Mouse (Mus musculus) ES-E14 (cell line): ENCODE data around the gene B3galt1. TPM values are rescaled to one million over a fixed set of nuclear protein-coding genes. Genes with fewer than 3 reads are reported as not detected.

ENCODE experiments used
- DNase-seq: peaks from one replicate; pipeline ENCODE4 v3.0.0-alpha.2; 2013; ENCODE audit warnings: low read depth, low spot score
- H3K27ac ChIP-seq: 2 replicates; pipeline ENCODE4 v1.5.1; 2012; ENCODE audit warnings: low read depth, mild to moderate bottlenecking, low read length, moderate library complexity, mixed read lengths; ENCODE audit not compliant: poor library complexity, insufficient read depth, severe bottlenecking
- H3K36me3 ChIP-seq: 2 replicates; pipeline ENCODE4 v1.6.1; 2012; ENCODE audit warnings: mild to moderate bottlenecking, low read length, moderate library complexity, mixed read lengths; ENCODE audit not compliant: control insufficient read depth, poor library complexity, insufficient read depth, severe bottlenecking
- H3K4me1 ChIP-seq, 2 experiments: fragments of 150-350 bp in 1 of 2; sonication (generic) in 1 of 2; 2 replicates each; pipeline ENCODE4 v1.6.1; 2012; ENCODE audit warnings: low read length in 2 of 2, mild to moderate bottlenecking in 1 of 2, mixed read lengths in 1 of 2; ENCODE audit not compliant: control insufficient read depth in 2 of 2, insufficient read depth in 2 of 2, poor library complexity in 1 of 2
- H3K4me3 ChIP-seq, 2 experiments: fragments of 150-350 bp in 1 of 2; sonication (generic) in 1 of 2; 2 replicates each; pipeline ENCODE4 v1.5.1; 2012; ENCODE audit warnings: low read length in 2 of 2, low read depth in 1 of 2, mild to moderate bottlenecking in 1 of 2, mixed read lengths in 1 of 2; ENCODE audit not compliant: insufficient read depth in 1 of 2, poor library complexity in 1 of 2, severe bottlenecking in 1 of 2
- H3K9ac ChIP-seq: 2 replicates; pipeline ENCODE4 v1.6.1; 2012; ENCODE audit warnings: low read depth, mild to moderate bottlenecking, low read length, mixed read lengths; ENCODE audit not compliant: poor library complexity, insufficient read depth, severe bottlenecking
- H3K9me3 ChIP-seq: fragments of 150-350 bp; sonication (generic); 2 replicates; pipeline ENCODE4 v1.6.1; 2012; ENCODE audit warnings: low read depth, mild to moderate bottlenecking, low read length; ENCODE audit not compliant: control insufficient read depth, insufficient read depth
- CHD2 ChIP-seq: IDR thresholded peaks from 2 replicates; pipeline ENCODE4 v1.6.1; 2014; ENCODE audit warnings: mild to moderate bottlenecking, low read depth, low read length, inconsistent platforms
- HCFC1 ChIP-seq: IDR thresholded peaks from 2 replicates; pipeline ENCODE4 v1.6.1; 2012; ENCODE audit warnings: low read length, inconsistent platforms, borderline replicate concordance; ENCODE audit not compliant: insufficient read depth
- MAFK ChIP-seq: IDR thresholded peaks from 2 replicates; pipeline ENCODE4 v1.6.1; 2014; ENCODE audit warnings: mild to moderate bottlenecking, low read depth, low read length, inconsistent platforms; ENCODE audit not compliant: insufficient read depth
- ZC3H11A ChIP-seq: IDR thresholded peaks from 2 replicates; pipeline ENCODE4 v1.6.1; 2012; ENCODE audit warnings: low read depth, mild to moderate bottlenecking, inconsistent platforms, low read length, borderline replicate concordance
- ZNF384 ChIP-seq: IDR thresholded peaks from 2 replicates; pipeline ENCODE4 v1.6.1; 2012; ENCODE audit warnings: low read depth, low read length, inconsistent platforms
- in situ Hi-C, 2 experiments: fragments of 600-800 bp; cut with MboI; formaldehyde crosslinking; loops; one replicate each; pipeline ENCODE4 v1.15.1; 2025; ENCODE audit warnings: low sequenced_read_pairs in 2 of 2, inconsistent platforms in 1 of 2; ENCODE audit not compliant: unreplicated experiment in 2 of 2
- total RNA-seq: library from RNA; depleted of rRNA; stranded (reverse); fragments of 300-350 nt; gene quantifications from 2 replicates; pipeline ENCODE4 v1.2.3, GENCODE M21; 2012

B3galt1 gene
- total RNA-seq, 1 experiment: 1.5 TPM

- TF ChIP-seq ZC3H11A (no peak), MAFK (no peak), HCFC1 (no peak), ZNF384 (no peak), CHD2 (no peak)
- Histone ChIP-seq H3K4me3 (no peak overlapping the region), H3K4me1 (peaks cover 0 to 2% of the 10 kb centered on the region in 2 experiments; a peak in 1 of 4 replicates), H3K36me3 (no peaks in the 10 kb centered on the region), H3K9ac (no peak overlapping the region), H3K27ac (no peak overlapping the region), H3K9me3 (no peaks in the 10 kb centered on the region)
- in situ Hi-C loops: no loop called here
- no peak for DNase-seq
These were observed 515.2 kb downstream of the B3galt1 start for GRCm38 (mm10) chr2:68080872-68081280.

- H3K9ac ChIP-seq: no peak overlapping the region
- no peak for DNase-seq
- H3K9me3 ChIP-seq: no peaks in the 10 kb centered on the region
- H3K36me3 ChIP-seq: no peaks in the 10 kb centered on the region
- TF ChIP-seq MAFK: no peak
- TF ChIP-seq CHD2: no peak
- TF ChIP-seq HCFC1: no peak
- TF ChIP-seq ZC3H11A: no peak
- TF ChIP-seq ZNF384: no peak
- no peak overlapping the region for H3K27ac ChIP-seq
- no peak overlapping the region for H3K4me3 ChIP-seq
- in situ Hi-C loops: no loop called here
- peaks cover 0 to 2% of the 10 kb centered on the region in 2 experiments; a peak in 1 of 4 replicates for H3K4me1 ChIP-seq
These were observed 518.8 kb downstream of the B3galt1 start for GRCm38 (mm10) chr2:68084483-68084882.

- in situ Hi-C loops: no loop called here
- Histone ChIP-seq H3K9me3 (no peaks in the 10 kb centered on the region), H3K9ac (no peak overlapping the region), H3K36me3 (no peaks in the 10 kb centered on the region), H3K4me1 (no peaks in the 10 kb centered on the region), H3K4me3 (no peak overlapping the region), H3K27ac (no peak overlapping the region)
- DNase-seq: no peak
- no peak for TF ChIP-seq CHD2
- no peak for TF ChIP-seq ZNF384
- no peak for TF ChIP-seq HCFC1
- no peak for TF ChIP-seq MAFK
- no peak for TF ChIP-seq ZC3H11A
These were observed 520.4 kb downstream of the B3galt1 start for GRCm38 (mm10) chr2:68086101-68086500.

- Histone ChIP-seq H3K9me3 (no peaks in the 10 kb centered on the region), H3K4me1 (no peaks in the 10 kb centered on the region), H3K27ac (no peak overlapping the region), H3K9ac (no peak overlapping the region), H3K36me3 (no peaks in the 10 kb centered on the region), H3K4me3 (no peak overlapping the region)
- no peak for DNase-seq
- no peak for TF ChIP-seq ZNF384
- TF ChIP-seq MAFK: no peak
- no peak for TF ChIP-seq ZC3H11A
- in situ Hi-C loops: no loop called here
These were observed 525.9 kb downstream of the B3galt1 start for GRCm38 (mm10) chr2:68091559-68091958.

- no peaks in the 10 kb centered on the region for H3K36me3 ChIP-seq
- no peak for DNase-seq
- TF ChIP-seq MAFK: no peak
- TF ChIP-seq HCFC1: no peak
- no peak for TF ChIP-seq ZC3H11A
- no peak for TF ChIP-seq ZNF384
- no peak for TF ChIP-seq CHD2
- H3K27ac ChIP-seq: no peak overlapping the region
- no peaks in the 10 kb centered on the region for H3K4me1 ChIP-seq
- no peak overlapping the region for H3K9ac ChIP-seq
- in situ Hi-C loops: loop anchor here in 1 of 2 experiments (25.0 kb wide), 1 partner anchor 233 kb away; no protein-coding TSS in a partner anchor
- H3K9me3 ChIP-seq: no peaks in the 10 kb centered on the region
- no peak overlapping the region for H3K4me3 ChIP-seq
These were observed 539.0 kb downstream of the B3galt1 start for GRCm38 (mm10) chr2:68104641-68105040.
